Mouse (Mus musculus) adrenal gland, adult 2 months (tissue): ENCODE measurements around the gene Gm16181. TPM values are rescaled to one million over a fixed set of nuclear protein-coding genes. Genes with fewer than 3 reads are reported as not detected.

Experiments
- DNase-seq: peaks from one replicate; pipeline ENCODE4 v3.0.0; 2021
- polyA plus RNA-seq: library from polyadenylated mRNA; depleted of rRNA; stranded (reverse); fragments of >200 nt; gene quantifications from 2 replicates; pipeline ENCODE4 v1.2.3, GENCODE M21; 2012
- total RNA-seq, 2 experiments: library from RNA; stranded (reverse); gene quantifications; 2 replicates each; pipeline ENCODE4 v1.2.3; 2021

Gm16181 gene
- total and polyA plus RNA-seq, 3 experiments = 1.3 TPM; not detected in 2

DNA sequence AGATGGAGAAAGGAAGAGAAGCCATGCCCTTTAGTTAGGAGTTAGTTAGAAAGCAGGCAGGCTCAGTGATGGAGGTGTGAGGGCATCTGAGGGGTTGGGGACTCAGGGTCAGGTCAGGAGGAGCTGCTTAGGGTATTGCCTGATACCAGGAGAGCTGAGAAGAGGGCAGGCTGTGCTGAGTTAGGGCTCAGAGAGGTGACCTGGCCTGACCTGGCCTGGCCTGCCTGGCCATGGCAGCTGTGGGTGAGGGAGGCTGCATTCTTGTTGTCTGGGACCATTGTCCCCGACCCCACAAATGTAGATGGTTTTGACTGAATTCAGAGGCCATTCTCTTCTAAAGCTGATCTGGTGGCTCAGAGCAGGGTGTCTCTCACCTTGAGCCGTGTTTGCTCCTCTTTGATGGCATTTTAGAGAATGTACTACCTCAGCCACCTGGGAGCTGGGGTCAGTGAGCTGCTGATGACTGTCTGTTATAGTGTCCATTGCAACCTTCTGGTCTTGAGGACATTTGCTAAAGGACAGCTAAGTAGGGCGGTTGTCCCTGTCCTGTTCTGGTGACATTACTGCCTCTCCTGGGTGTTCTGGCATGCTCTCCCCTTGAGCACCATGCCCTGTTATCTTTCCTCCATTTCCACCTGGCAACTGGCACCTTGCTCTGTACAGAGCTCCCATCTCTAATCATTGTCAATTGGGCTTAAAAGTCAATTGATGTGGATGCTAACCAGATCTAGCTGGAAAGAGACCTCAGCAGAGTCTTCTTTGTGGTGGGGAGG, 29.9 kb downstream of the Gm16181 start:
- no peak for DNase-seq

DNA sequence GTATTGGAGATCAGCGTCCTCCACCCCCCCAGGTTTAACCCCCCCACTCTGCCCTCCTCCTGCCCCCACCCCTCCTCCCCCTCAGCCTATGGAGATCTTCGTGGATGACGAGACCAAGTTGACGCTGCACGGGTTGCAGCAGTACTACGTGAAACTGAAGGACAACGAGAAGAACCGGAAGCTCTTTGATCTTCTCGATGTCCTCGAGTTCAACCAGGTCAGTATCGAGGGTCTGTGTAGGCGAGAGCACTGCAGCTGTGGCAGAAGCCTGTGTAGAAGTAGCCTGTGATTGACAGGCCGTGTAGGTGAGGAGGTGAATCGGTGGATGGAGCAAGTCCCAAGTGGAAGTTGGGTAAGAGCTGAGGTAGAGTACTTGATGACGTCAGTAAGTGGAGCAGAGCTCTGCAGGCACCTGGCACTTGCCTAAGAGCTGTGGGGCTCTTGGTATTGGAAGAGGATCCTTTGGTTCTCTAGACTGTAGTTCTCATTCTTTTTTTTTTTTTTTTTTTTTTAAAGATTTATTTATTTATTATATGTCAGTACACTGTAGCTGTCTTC, 30.6 kb downstream of the Gm16181 start:
- DNase-seq = peak; percentile 25

DNA sequence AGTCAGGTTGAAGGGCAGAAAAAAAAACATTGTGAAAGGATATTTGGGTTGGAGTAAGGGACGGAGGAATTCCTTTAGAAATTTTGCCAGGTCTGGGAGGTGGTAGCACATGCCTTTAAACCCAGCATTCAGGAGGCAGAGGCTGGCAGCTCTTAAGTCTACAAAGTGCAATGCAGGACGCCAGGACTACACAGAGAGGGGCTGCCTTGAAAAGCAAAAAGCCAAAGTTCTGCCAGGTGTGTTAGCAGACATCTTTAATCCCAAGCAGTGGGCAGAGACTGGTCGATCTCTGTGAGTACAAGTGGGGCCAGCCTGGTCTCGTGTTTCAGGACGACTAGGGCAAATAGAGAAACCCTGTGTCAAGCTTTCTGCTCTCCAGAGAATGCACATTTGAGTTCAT, 31.3 kb downstream of the Gm16181 start:
- DNase-seq = no peak

DNA sequence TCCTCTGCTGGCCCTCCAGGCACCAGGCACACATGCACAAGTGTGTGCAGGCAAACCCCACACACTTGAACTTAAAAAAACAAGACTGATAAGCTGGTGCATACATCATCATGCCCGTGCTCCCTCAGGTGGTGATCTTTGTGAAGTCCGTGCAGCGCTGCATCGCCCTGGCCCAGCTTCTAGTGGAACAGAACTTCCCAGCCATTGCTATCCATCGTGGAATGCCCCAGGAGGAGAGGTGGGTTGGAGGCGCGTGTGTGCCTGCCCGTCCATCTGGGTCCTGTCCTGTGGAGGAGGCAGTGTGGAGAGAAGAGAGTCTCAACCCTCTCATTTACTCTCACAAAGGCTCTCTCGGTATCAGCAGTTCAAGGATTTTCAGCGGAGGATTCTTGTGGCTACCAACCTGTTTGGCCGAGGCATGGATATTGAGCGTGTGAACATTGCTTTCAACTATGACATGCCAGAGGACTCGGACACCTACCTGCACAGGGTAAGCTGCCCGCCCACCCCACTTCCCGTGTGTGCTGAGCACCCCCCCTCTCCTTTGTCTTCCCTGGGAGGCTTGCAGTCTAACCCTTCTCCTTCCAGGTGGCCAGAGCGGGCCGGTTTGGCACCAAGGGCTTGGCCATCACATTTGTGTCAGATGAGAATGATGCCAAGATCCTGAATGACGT, 32.1 kb downstream of the Gm16181 start:
- peak; percentile 41 for DNase-seq

DNA sequence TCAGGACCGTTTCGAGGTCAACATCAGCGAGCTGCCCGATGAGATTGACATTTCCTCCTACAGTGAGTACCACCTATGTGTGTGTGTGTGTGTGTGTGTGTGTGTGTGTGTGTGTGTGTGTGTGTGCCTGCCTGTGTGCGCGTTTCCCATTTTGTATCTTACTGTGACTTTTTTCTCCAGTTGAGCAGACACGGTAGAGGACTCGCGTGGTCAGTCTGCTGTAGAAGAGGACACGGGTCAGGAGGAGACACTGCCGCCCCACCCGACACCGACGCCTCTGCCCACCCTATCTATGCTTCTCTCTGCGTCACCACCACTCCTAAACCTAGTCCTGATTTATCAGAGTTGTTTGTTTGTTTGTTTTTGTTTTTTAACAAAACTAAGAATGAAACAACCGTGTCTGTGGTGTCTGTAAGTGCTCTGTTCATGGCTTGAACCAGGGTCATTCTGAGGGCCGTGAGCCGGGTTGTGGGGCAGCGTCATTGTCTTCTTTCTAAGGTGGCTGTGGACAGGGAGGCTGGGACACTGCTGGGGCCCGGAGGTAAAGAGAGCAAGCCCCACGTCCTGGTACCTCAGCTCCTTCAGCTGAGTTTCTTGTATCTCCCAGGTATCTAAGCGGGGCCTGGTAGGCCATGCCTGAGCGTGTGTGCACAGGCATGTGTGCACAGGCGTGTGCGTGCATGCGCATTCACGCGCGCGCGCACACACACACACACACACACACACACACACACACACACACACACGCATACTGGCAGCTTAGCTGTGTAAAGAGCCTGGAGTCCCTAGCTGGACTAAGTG, 32.9 kb downstream of the Gm16181 start:
- DNase-seq = peak; percentile 13

DNA sequence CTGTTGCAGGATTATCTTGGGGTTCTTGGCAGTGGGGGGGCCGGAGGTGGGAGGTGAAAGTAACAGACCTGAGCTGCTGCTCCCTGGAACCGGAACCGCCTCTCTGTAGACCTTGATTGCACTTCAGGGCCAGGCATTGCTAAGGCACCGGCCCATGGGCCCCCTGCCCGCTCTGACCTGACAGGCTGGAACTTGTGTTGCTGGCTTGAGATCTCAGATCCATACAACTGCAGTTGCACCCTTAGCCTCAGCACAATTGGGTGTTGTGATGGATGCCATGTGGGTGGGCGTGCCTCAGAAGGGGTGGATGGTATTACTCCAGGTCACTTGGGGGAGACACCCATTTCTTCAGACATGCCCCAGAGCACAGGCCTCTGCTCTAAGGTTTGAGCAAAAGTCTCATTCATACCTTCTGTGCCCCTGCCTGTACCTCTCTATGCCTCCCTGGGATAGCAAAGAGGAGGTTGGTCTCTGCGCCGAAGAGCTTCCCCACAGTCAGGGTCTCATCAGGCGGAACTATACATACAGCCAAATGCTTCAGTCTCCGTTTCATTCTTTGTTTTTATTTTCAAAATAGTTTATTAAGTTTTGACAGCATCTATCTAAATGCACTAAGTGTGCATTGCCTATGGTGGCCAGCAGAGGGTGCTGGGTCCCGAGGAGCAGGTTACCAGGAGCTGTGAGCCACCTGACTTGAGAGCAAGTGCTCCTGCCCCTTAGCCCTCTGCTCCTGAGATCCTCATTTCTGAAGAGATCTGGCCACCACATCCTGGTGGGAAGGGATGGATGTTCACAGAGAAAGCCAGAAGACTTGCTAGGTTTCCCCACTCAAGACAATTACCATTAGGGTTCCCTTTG, 33.8 kb downstream of the Gm16181 start:
- peak; percentile 71 for DNase-seq

DNA sequence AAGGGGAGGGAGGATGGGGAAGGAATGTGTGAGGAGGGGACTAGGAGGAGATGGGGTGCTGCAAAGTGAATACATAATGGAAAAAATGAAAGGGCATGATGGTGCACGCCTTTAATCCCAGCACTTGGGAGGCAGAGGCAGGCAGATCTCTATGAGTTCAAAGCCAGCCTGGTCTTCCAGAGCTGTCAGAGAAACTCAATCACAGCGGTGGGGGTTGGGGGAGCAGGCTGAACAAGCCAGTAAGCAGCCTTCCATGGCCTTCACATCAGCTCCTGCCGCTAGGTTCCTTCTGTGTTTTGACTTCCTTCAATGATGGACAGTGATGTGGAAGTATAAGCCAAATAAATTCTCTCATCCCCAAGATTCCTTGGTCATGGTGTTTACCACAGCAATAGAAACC, 34.7 kb downstream of the Gm16181 start:
- no peak for DNase-seq

DNA sequence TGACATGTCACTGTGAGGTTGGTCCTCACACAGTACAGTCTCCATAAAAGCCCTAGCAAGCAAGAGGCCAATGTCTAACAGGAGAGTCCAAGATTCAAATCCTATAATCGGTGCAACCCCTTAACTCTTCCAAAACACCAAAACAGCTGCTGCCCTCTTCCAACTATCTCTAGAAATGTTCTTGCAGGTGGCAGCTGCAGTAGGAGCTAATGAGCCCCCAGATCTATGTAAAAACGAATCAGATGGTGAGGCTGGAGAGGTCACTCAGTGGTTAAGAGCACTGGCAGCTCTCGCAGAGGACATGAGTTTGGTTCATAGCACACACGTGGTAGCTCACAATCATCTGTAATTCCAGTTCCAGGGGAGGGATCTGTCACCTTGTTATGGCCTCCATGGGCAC, 35.1 kb downstream of the Gm16181 start:
- no peak for DNase-seq

DNA sequence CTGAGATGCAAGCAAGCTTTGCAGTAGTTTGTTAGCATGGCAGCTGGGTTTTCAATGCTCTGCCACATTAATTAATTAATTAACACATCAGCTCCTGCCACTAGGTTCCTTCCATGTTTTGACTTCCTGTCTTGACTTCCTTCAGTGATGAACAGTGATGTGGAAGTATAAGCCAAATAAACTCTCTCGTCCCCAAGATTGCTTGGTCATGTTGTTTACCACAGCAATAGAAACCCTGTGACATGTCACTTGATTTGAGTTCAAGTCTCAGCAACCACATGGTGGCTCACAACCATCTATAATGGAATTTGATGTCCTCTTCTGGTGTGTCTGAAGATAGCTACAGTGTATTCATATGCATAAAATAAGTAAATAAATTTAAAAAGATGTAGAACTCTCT, 36.7 kb downstream of the Gm16181 start:
- no peak for DNase-seq

DNA sequence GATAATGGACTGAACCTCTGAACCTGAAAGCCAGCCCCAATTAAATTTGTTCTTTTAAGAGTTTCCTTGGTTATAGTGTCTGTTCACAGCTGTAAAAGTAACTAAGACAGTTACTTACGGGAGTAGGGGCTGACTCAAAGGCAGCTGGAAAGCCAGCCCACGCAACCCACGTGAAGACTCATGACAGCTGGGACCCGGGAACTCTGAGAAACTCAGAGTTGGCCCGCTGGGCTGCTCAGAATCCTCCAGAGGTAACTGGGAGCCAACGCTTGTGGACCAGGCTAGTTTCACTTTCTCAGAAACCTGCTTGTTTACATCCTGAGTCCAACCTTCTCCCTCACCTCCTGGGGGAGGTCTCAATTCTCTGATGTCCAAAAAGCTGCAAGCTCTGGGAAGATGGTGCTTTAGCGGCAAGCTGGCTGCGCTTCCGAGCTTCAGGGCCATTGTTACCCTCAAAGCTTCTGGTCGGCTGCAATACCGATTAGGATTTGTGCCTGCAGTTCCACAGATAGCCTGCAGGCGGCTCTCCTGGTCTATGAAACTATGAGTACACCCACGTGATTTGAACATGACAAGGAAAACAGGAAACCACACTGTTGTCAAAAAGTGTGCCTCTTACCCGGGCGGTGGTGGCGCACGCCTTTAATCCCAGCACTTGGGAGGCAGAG, 37.3 kb downstream of the Gm16181 start:
- DNase-seq = peak; percentile 95

DNA sequence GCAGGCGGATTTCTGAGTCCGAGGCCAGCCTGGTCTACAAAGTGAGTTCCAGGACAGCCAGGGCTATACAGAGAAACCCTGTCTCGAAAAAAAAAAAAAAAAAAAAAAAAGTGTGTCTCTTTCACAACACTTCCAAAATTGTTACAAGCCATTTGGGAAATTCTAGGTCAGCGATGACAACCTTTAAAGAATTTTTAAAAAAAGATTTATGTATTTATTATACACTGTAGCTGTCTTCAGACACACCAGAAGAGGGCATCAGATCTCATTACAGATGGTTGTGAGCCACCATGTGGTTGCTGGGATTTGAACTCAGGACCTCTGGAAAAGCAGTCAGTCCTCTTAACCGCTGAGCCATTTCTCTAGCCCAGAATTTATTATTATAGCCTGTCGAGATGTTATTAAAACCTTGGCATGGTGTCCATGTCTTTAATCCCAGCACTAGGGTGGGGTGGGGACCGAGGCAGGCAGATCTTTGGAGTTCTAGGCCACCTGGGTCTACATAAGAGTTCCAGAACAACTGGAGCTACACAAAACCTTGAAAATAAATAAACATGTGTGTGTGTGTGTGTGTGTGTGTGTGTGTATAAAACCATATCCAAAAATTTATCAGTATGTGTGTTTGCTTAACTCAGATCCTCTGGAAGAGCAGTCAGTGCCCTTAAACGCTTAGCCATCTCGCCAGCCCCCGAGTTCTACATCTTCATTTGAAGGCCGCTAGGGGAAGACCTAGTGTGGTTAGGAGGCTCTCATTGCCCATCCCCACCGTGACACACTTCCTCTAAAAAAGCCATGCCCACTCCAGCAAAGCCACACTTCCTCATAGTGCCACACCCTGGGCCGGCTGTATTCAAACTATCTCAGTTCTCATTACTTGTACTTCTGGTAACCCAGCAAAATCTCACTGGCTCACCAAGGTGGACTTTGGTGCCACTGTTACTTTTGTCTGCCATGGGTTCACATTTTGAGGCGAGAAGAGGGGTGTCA, 38.2 kb downstream of the Gm16181 start:
- DNase-seq = peak; percentile 67

DNA sequence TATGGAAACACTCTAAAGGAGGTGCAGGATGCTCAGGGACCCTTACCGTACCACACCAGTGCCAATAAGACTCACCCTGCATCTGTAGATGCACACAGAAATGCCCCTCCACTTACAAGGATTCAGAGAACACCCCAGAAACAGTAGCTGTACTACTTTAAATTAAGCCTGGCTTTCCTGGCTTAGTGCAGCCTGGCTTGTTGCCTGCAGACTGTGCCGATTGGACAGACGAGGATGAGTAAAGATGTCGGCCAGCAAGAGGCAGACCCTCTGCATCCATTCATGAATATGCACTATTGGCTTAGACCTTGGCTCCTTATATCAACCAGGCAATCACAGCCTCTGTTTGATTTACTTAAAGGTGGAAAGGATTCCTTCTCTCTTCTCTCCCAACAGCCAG, 39.0 kb downstream of the Gm16181 start:
- DNase-seq = no peak

DNA sequence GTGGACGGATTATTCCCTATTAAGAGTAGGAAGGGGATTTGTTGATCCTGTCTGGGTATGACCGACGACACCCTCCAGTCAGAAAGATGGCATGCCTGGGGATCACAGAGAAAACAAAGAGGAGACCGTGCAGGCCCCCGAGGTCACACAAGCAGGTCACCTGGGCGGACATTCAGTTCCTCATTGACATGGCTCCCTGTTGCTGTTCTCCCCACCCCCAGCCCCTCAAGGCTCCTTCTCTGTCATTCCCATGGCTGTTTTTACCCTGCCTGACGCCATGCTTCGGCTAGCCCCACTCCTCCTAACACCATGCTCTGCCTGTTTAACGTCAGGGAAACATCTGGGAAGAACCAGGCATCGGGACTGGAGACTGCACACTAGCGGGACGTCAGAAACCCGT, 41.0 kb downstream of the Gm16181 start:
- DNase-seq = no peak

DNA sequence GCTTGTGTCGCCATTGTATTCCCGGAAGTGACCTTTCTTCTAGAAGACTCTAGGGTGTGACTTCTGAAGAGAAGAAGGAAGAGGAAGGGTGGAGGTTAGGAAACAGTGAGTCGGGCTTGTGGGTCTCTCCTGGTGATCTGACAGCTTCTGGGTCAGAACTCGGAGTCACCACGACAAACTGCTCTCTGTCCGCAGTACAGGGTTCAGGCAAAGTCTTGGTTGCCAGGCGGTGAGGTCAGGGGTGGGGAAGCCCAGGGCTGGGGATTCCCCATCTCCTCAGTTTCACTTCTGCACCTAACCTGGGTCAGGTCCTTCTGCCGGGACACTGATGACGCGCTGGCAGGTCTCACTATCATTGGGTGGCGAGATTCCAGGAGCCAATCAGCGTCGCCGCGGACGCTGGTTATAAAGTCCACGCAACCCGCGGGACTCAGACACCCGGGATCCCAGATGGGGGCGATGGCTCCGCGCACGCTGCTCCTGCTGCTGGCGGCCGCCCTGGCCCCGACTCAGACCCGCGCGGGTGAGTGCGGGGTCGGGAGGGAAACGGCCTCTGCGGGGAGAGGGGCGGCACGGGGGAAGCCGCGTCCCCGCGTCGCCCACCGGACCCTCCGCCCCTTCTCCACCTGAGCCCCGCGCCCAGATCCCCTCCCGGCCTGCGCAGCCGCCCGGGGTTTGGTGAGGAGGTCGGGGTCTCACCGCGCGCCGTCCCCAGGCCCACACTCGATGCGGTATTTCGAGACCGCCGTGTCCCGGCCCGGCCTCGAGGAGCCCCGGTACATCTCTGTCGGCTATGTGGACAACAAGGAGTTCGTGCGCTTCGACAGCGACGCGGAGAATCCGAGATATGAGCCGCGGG, 42.3 kb downstream of the Gm16181 start, which contains the start of gene H2-D1:
H2-D1 (plus strand) TSS at position 67 of the 859 bp plus-strand sequence.
- DNase-seq = peak; percentile 98

DNA sequence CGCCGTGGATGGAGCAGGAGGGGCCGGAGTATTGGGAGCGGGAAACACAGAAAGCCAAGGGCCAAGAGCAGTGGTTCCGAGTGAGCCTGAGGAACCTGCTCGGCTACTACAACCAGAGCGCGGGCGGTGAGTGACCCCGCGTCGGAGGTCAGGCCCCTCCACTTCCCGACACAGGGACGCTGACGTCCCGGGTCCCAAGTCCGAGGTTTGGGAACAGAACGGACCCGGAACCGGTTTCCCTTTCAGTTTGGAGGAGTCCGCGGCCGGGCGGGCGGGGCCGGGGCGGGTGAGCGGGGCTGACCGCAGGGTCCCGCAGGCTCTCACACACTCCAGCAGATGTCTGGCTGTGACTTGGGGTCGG, 42.9 kb downstream of the Gm16181 start:
- DNase-seq = peak; percentile 50

DNA sequence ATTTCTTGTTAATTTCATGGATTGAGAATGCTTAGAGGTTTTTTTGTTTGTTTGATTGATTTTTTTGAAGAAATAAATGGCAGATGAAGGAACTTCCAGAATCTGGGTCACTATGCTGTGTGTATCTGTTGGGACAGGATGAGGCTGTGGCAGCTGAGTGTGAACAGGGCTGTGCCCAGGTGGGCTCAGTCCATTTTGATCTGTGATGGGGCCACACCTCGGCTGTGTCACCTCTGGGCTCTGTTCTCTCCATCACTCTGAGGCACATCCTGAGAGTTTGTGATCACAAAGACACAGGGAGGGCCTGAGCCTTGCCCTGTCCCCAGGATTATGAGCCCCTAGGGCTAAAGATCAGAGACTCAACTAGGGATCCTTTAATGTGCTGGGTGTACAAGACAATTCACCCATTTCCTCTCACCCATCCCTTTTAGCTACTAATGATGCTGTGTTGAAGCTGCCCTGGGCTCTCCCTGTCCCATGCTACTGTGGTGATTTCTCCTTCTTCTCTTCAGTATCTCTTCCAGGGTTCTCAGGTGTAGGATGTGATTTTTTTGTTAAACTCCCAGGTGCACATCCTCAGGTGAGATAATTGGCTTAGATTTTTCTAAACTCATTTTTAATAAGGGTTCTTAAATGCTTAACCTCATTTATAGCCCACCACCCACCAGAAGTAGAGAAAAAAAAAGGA, 46.9 kb downstream of the Gm16181 start:
- DNase-seq = no peak

DNA sequence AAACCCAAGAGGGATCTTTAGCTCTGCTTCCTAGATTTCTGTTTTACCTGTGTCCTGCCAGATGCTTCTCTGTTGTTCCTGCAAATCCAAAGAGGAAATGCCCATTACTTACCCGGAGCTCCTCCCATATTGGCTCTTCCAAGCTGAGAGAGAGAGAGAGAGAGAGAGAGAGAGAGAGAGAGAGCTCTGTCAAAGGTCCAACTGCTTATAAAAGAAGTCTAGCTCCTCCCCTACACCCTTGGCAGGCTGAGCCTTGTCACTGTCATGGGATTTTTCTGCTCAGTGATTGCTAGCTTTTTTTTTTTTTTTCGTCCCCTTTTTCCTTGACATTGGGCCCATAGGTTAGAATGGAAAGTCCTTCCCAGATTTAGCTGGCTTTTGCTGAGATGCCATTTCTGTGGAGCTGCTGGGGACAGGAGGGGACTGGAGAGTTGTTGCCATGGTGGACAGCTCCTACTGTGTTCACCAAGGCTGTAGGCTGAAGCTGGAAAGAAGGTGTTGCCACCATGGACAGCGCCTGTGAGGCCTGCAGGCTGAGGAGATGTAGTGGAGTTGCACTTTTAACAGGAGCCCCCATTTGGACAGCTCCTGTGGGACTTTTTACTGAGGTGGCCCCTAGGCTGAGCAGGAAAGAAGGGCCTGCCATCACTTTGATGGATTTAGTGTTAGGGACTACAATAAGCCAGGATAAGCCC, 49.2 kb downstream of the Gm16181 start:
- DNase-seq = peak; percentile 65
